Mouse (Mus musculus) small intestine, adult 10 weeks (tissue): Measurements from ENCODE around the gene Ces5a. TPM values are rescaled to one million over a fixed set of nuclear protein-coding genes. Genes with fewer than 3 reads are reported as not detected.

Experiments used
- polyA plus RNA-seq: library from polyadenylated mRNA; stranded (reverse); fragments of 350-450 nt; fragmentation: Illumina TruSeq; extraction: RNeasy Lipid Tissue Mini Kit (QIAGEN cat#74804); gene quantifications from one replicate; pipeline ENCODE4 v1.2.3, GENCODE M21; 2014; ENCODE audit warnings: low replicate concordance

The Ces5a gene
- not detected for polyA plus RNA-seq

GRCm38 (mm10) chr8:93535730-93536129 lies at the start of gene Ces5a:
Gene Ces5a (minus strand): TSS chr8:93535830.

Other genes with a start within 250 kb of the Ces5a start
- gene Ces1g, start 198.5 kb downstream of the Ces5a start, polyA plus RNA-seq = 45.5 TPM
- gene Ces1h, start 156.1 kb downstream of the Ces5a start, polyA plus RNA-seq = not detected